Mouse (Mus musculus): ENCODE results near the gene Dis3.
"Not testable (repeated sequence)": the region's sequence is repeated elsewhere in the genome, so short reads cannot be mapped to it uniquely, and the experiment has no call there.

Gene Dis3

DNA sequence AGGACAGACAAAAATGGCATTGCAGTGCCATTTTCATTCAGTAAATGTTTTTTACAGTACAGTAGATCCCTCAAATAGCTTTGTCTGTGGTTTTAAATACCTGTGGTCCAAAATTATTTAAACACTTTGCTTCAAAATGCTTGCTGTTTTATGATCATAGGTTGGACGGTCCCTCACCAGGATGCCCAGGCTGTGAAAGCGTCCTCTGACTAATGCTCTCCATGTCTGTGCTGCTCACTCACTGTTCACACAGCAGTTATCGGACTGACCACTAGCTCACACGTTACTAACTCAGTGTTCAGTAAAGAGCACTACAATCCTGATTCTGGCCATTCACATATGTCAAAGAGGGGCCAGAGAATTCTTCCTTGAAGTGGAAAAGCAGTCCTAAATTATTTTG lies 28.4 kb downstream of the Dis3 start:
- DNase-seq (ENCODE audit: extremely low read depth, insufficient read length, low spot score): no peak

DNA sequence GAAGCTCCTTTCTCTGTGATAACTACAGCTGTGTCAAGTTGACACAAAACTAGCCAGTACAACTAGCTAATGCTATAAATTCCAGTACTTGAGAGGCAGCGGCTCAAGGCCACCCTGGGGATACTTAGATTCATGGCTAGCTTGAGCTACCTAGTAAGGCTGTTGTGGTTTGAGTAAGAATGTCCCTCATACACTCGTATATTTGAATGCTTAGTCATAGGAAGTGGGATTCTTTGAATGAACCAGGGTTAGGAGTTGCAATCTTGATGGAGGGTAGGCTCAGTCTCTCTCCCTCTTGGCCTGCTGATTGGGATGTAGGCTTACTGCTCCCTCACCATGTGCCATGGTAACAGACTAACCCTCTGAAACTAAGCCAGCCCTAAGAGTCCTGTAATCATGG lies 36.5 kb downstream of the Dis3 start:
- DNase-seq (ENCODE audit: extremely low read depth, insufficient read length, low spot score): no peak

DNA sequence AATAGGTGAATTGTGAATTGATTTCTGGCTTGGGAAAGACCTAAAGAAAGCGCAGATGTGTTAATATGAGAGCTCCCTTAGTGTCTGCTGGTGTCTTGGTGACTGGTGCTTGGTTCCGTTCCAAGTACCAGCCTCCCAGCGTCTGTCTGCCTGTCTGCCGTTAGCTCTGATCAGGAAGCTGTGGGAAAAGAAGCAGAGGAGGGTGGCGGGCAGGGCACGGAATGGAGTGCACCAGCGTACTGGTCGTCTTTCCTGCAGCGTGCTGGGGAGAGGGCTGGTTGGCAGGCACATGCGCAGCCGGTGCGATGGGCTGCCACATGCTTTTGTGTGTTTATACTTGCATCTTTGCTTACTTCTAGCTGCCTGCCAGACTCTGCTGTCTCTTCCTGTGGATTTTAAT lies 39.0 kb downstream of the Dis3 start:
- no peak for DNase-seq (ENCODE audit: extremely low read depth, insufficient read length, low spot score)

DNA sequence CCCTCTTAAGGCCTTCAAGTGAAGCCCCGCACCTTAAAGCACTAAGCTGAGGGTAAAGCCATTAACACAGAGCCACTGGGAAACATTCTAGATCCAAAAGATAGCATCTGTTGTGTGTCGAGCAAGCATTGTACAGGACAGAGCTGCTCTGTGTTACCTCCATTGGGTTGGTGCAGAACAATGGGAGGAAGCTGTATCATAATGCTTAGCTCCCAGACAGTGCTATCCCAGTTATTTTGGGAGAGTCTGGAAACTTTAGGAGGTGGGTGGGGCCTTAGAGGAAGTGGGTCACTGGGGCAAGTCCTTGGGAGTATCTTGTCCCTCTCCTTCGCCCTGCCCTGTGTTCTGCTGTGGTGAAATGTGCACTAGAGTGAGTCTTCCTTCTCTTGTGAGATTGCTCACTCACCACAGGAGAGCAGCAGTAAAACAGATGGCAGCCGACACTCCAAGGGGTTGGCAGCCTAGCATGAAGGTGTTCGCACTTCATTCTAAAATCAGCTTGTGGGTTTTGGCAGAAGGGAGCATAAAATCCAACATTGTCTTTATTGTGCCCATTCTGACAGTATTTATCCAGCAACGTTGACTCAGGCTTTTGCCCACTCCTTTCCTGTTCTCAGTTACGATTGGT lies 40.5 kb downstream of the Dis3 start:
- no peak for DNase-seq (ENCODE audit: extremely low read depth, insufficient read length, low spot score)

DNA sequence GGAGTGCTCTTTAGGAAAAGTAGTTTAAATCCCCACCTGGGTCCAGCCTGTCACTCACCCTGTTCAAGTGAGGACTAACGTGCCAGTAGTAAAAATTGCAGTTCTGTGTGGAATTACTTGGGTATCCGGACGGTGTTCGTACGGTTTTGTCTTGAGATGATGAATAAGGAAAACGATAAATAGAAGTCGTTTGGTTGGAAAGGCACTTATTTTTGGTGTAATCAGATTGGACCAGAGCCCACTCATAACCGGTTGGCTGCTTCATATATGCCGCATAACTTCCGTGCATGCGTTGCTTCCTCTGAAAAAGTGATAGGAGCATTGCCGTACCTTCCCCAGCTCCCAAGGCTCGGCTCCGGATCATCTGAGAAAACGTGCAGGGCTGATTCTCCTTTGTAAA lies 52.8 kb downstream of the Dis3 start:
- no peak for DNase-seq (ENCODE audit: extremely low read depth, insufficient read length, low spot score)

DNA sequence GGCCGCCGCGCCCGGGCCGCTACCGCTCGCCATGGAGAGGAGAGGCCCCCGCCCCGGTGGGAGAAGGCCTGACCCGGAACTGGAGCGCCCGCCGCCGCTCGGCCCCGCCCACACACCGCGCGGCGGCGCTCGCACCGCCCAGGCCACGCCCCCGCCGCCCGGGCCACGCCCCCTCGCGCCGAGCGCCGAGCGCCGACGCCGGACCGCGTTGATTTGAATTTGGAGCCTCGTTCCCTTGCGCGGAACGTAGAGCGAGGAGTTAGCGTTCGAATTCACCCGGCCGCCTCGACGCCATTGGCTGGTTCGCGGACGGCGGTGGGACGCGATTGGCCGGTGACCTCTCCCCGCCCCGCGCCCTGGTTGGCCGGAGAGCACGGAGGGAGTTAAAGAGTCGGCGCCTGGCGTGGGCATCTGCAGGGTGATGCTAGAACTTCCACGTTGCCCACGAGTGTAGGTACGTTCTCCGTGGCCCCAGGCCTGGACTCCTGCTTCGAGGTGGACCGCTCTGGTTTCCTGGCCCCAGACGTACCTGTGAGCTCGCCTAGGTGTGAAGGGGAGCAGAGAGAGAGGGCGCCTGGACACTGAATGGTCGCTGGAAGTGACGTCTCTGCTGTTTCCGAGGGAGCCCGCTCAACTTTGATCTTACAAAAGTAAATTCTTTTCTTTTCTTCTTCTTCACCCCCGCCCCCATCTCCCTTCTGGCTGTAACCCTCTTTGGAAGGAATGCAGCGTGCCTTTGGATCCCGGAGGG lies 53.4 kb downstream of the Dis3 start, which contains the start of the genes Mzt1 and Bora:
TSS of gene Mzt1 (minus strand) at position 104 of the 751 bp plus-strand sequence.
TSS of gene Bora (plus strand) at position 192 of the 751 bp plus-strand sequence.
- peak; percentile 91 for DNase-seq (ENCODE audit: extremely low read depth, insufficient read length, low spot score)

DNA sequence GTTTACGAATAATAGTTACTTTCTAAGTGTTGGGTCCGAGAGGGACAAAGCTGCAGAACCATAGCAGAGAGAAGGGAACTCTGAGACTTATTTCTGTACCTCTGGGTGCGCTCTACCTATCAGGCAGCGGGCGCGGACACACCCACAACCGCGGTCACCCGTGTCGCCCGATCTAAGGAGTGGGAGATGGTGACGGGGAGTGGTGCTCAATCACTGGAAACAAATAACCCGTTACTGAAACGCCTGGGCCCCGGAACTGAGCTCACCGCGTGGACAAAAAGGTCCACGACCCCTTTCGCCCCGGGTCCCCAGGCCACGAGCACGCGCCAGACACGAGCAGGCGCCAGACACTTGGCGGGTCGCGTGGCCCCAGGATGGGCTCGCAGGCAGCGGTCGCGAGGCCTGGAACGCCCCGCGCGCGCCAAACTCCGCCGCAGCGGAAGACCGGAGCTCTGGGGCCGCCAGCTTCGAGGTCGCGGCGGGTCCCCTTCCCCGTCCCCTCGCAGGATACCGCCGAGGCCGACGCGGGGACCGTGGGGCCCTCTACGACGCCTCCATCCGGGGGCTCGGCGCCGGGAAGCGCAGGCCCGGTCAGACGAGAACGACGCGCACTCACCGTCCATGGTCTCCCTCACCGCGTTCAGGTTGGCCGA lies 54.1 kb downstream of the Dis3 start:
- peak; percentile 52 for DNase-seq (ENCODE audit: extremely low read depth, insufficient read length, low spot score)

DNA sequence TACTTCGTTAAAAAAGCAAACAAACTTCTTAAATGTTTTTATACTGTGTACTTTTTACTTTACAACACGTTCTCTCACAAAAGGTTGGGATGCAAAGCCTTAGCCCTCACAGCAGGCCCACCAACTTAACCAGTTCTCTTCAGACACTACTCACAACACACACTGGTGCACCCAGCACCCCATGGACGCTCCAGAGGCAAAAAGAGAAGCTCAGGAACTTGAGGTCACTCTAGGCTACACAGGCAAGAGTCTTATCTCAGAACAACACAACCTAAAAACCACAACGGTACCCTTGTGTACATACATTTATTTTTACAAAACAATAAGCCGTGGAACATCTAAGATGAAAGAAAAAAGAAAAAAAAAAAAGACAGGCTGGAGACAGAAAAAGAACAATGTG lies 54.9 kb downstream of the Dis3 start:
- no peak for DNase-seq (ENCODE audit: extremely low read depth, insufficient read length, low spot score)

DNA sequence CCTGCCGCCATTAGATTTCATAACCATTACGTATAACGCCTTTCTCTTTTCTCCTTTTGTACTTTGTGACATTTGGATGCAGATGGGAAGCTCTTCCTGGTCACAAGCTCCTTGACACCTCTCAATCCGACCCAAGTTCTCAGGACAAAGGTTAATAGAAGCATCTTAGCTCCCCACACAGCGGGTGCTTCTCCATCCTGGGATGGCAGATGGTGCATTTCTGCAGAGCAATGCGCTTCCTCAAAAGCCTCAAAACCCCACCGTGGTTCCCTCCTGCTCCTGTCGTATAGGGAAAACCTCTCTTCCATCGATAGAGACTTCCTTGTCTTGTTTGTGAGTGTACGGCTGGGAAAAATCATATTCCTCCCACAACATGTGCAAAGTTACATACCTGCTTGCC lies 55.5 kb downstream of the Dis3 start:
- no peak for DNase-seq (ENCODE audit: extremely low read depth, insufficient read length, low spot score)

DNA sequence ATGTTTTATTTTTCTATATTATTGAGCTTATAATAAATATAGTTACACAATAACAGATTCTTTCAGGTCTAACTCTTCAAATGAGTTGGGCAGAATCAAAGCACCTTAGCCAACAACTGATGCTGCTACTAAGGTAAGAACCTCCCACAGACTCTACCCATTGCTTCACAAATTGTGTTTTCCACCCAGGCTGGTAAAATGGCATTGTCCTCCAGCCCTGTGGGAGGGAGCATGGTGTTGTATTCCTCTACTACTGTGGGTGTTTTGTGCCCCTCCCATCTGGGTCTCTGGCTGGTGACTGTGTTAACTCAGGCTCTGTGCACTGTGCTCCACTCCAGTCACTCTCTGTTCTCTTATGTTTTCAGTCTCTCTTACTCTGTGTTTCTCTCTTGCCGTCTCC lies 56.1 kb downstream of the Dis3 start:
- no peak for DNase-seq (ENCODE audit: extremely low read depth, insufficient read length, low spot score)

DNA sequence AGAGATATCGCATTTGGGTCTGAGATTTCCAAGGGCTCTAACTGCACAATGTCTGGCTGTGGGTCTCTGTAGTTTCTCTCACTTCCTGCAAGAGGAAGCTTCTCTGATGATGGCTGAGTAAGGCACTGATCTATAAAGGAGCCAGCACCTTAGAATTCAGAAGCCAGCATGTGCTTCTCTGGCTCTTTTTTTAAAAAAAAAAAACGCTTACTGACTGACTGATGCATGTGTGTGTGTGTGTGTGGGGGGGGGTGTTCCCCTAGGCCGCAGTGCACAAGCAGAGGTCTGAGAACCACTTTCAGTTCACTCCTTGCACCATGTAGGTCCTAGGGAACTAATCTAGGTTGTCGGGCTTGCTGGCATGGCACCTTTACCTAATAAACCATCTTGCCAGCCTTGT lies 58.2 kb downstream of the Dis3 start:
- no peak for DNase-seq (ENCODE audit: extremely low read depth, insufficient read length, low spot score)

DNA sequence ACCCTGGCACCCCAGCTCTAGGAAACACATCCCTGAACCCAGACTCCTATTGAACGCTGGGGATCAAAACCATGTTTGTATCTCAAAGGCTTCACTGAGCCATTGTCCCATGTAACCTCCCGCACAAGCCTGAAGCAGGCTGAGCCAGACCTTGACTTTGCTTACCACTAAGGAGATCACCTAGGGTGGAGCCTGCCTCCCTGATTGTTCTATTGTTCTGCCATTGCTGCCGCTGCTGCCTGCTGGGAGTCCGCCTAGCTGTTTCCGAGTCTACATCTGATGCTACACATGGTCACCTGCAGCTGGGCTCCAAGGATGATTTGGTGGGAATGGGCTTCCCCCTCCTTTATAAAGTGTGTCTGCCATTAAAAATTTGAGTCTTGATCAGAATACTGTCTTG lies 60.3 kb downstream of the Dis3 start:
- not testable (repeated sequence) for DNase-seq (ENCODE audit: extremely low read depth, insufficient read length, low spot score)

DNA sequence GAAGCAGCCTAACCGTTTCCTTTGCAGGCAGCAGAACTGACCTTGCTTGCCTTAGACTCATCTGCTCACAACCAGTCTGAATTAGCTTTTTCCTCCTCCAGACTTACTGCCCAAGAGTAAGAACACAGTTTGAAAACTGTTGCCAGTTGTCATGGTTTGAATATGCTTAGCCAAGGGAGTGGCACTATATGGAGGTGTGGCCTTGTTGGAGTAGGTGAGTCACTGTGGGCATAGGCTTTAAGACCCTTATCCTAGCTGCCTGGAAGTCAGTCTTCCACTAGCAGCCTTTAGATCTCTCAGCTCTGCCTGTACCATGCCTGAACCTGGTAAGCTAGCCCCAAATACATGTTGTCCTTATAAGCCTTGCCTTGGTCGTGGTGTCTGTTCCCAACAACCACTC lies 61.9 kb downstream of the Dis3 start:
- no peak for DNase-seq (ENCODE audit: extremely low read depth, insufficient read length, low spot score)

DNA sequence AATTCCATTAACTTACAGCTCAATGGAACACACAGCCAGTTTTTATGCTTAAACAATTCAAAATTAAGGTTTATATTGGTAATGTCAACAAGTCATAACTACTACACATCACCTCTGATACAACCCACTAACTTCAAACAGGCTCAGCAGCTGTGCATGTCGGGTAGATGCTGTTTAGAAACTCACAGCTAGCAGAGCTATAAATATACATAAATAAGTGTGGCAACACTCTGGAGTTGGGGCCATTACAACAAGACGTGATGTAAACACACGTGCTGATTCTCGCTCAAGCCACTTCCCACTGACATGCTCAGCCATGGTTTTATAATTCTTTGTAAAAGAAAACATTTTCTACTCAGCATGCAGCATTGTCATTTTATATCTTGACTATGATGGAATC lies 63.5 kb downstream of the Dis3 start:
- no peak for DNase-seq (ENCODE audit: extremely low read depth, insufficient read length, low spot score)

DNA sequence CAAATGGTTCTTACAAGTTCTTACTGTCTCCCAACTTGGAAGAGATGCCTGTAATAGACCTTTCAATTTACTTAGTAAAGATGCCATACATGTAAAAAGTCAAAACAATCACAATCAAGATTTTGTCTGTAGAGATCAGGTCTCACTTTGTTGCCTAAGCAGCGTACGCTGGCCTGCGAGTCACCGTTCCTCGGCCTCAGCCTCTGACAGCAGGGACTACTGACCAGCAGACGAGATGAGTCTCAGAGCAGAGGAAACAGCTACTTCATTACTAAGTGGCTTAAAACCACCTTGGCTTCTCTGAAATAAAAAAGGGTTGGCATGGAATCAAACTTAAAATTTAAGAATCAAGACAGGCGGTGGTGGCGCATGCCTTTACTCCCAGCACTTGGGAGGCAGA lies 64.7 kb downstream of the Dis3 start:
- not testable (repeated sequence) for DNase-seq (ENCODE audit: extremely low read depth, insufficient read length, low spot score)

DNA sequence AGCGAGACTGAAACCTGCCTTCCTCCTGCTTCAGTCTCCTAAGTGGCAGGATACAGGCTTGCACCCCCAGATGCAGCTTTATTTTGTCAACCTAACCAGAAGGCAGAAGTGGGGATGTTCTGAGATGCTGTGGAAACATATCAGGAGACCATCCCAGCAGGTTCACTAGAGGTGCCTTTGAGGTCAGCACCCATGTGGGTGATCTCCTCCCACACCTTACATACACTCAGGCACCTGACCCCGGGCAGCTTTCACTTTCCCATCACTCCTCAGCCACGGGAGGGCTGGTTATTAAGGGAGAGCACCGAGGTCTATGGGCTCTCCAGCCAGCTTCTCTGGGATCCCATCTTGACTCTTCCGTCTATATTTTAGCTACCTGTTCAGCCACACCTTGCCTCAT lies 67.0 kb downstream of the Dis3 start:
- DNase-seq (ENCODE audit: extremely low read depth, insufficient read length, low spot score): no peak

DNA sequence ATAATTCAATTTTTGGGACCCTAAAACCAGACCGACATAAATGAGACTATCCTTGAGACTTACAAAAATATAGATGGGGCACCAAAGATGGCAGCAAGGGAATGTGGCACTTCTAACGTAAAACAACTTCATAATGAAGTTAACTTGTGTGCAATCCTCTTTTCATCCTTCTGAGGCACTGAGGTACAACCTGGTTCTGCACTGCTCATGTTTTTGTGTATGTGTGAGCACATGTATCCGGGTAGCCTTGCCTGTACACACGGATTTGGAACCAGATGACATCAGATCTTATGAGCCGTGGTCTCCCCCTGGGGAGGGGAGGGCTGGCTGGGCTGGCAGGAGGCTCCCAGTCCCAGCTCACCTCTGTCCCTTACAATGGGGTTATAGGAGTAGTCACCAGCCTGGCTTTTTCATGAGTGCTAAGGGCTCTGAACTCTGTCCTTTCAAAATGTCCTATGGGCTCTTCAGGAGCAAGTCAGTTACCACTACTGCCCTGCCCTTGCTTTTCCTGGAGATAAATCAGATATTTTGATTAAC lies 68.2 kb downstream of the Dis3 start:
- DNase-seq (ENCODE audit: extremely low read depth, insufficient read length, low spot score): peak; percentile 4

DNA sequence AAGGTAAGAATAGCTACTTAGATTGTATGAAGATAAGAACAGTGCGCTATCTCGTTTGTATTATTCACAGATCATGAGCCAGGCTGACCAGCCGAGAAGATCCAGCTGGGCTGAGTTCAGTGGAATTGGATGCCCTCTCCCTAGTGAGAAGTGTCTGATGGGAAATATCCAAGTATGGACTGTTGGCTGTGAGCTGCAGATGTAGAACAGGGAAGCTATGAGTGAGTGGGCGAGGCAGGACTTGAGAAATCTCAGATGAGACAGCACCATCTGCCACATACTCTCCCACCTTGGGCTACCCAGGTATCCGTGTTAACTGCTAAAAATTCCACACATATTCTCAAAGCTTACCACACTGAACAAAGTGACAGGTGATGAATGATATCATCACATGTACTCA lies 69.6 kb downstream of the Dis3 start:
- DNase-seq (ENCODE audit: extremely low read depth, insufficient read length, low spot score): no peak

All from 3134 (cell line).